Mouse (Mus musculus): ENCODE measurements around the gene Fam20a.

DNA sequence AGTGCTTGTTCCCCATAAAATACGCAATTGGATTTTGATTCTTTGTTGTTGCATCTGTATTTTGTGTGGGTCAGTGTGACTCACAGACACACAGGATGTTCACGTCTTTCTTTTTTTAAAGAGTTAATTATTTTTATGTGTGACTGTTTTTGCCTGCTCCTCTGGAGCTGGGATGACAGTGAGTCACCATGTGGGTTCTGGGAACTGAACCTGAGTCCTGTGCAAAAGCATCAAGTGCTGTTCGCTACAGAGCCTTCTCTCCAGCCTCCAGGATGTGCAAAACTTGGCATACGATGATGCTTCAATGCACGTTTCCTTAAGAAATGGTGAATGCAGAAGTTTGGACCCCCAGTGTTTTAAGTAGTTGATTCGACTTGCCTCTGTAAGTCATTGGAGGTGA lies 67.5 kb downstream of the Fam20a start:
- TF ChIP-seq CTCF (IDR thresholded peaks at IDR 0.05; ENCODE audit: insufficient read depth, low read depth, low read length) (no peak), POLR2A (IDR thresholded peaks at IDR 0.05; ENCODE audit: insufficient read depth, low read depth, low read length) (no peak)

Measured in olfactory bulb, adult 2 months (tissue).